Mouse (Mus musculus) cerebellum, postnatal 36 days (tissue): ENCODE measurements around the gene BC048403.
A peak's percentile ranks its signal among the peaks of the same experiment; 100 is the strongest.

Experiments
- DNase-seq, 2 experiments: peaks; one replicate each; pipeline ENCODE4 v3.0.0; 2021 to 2022; ENCODE audit warnings: mixed read lengths in 2 of 2

BC048403 gene

GRCm38 (mm10) chr10:121739548-121740505 is at the start of gene BC048403:
TSS of gene BC048403 (plus strand) at chr10:121739937.
- peak; percentile 84 to 88 for DNase-seq

- DNase-seq = no peak
Observed at GRCm38 (mm10) chr10:121692944-121693579, 46.7 kb upstream of the BC048403 start.

- no peak for DNase-seq
Observed at GRCm38 (mm10) chr10:121694567-121694966, 45.2 kb upstream of the BC048403 start.

- DNase-seq = peak; percentile 15 to 40
Observed at GRCm38 (mm10) chr10:121701296-121702248, 38.2 kb upstream of the BC048403 start.

GRCm38 (mm10) chr10:121703619-121704018 is 36.1 kb upstream of the BC048403 start:
- DNase-seq = no peak

- no peak for DNase-seq
Observed at GRCm38 (mm10) chr10:121704871-121705270, 34.9 kb upstream of the BC048403 start.

- DNase-seq = no peak
Observed at GRCm38 (mm10) chr10:121705399-121706163, 34.2 kb upstream of the BC048403 start.

GRCm38 (mm10) chr10:121716862-121717261 is 22.9 kb upstream of the BC048403 start:
- DNase-seq = no peak

- no peak for DNase-seq
Observed at GRCm38 (mm10) chr10:121718896-121719585, 20.7 kb upstream of the BC048403 start.

- no peak for DNase-seq
Observed at GRCm38 (mm10) chr10:121720701-121721100, 19.0 kb upstream of the BC048403 start.

GRCm38 (mm10) chr10:121726505-121726904 is 13.2 kb upstream of the BC048403 start:
- DNase-seq = no peak

- DNase-seq = no peak
Observed at GRCm38 (mm10) chr10:121727151-121727550, 12.6 kb upstream of the BC048403 start.

GRCm38 (mm10) chr10:121728226-121728625 is 11.5 kb upstream of the BC048403 start:
- peak; percentile 10 to 15 for DNase-seq

- no peak for DNase-seq
Observed at GRCm38 (mm10) chr10:121731048-121731725, 8.6 kb upstream of the BC048403 start.

GRCm38 (mm10) chr10:121732542-121732941 is 7.2 kb upstream of the BC048403 start:
- no peak for DNase-seq

- no peak for DNase-seq
Observed at GRCm38 (mm10) chr10:121737256-121737655, 2.5 kb upstream of the BC048403 start.

GRCm38 (mm10) chr10:121742336-121742735 is 2.6 kb downstream of the BC048403 start:
- DNase-seq = no peak

- DNase-seq = no peak
Observed at GRCm38 (mm10) chr10:121750175-121750574, 10.4 kb downstream of the BC048403 start.

GRCm38 (mm10) chr10:121754237-121754636 is 14.5 kb downstream of the BC048403 start:
- no peak for DNase-seq

GRCm38 (mm10) chr10:121755822-121756221 is 16.1 kb downstream of the BC048403 start:
- DNase-seq = no peak

GRCm38 (mm10) chr10:121756677-121757076 is 16.9 kb downstream of the BC048403 start:
- DNase-seq = no peak
